Mouse (Mus musculus) T-helper 2 cell (primary cell): Measurements from ENCODE around the gene Kcnq5.
"Not testable (repeated sequence)": the region's sequence is repeated elsewhere in the genome, so short reads cannot be mapped to it uniquely, and the experiment has no call there.

ENCODE experiments used
- in situ Hi-C: fragments of 300-600 bp; cut with MboI, MseI; formaldehyde crosslinking; loops from one replicate; pipeline ENCODE4 v1.15.1; 2025; ENCODE audit warnings: high pct_unique_total_duplicates

Gene Kcnq5

GRCm38 (mm10) chr1:21856399-21856798 is 105.3 kb downstream of the Kcnq5 start:
- in situ Hi-C loops = no loop called here

- in situ Hi-C loops = no loop called here
These were observed 123.2 kb downstream of the Kcnq5 start for GRCm38 (mm10) chr1:21838534-21838933.

- in situ Hi-C loops = no loop called here
These were observed 124.4 kb downstream of the Kcnq5 start for GRCm38 (mm10) chr1:21837387-21837786.

- in situ Hi-C loops = no loop called here
These were observed 125.4 kb downstream of the Kcnq5 start for GRCm38 (mm10) chr1:21836337-21836736.

GRCm38 (mm10) chr1:21829909-21830455 is 131.8 kb downstream of the Kcnq5 start:
- in situ Hi-C loops = no loop called here

- in situ Hi-C loops = no loop called here
These were observed 141.6 kb downstream of the Kcnq5 start for GRCm38 (mm10) chr1:21820066-21820630.

- in situ Hi-C loops = no loop called here
These were observed 156.7 kb downstream of the Kcnq5 start for GRCm38 (mm10) chr1:21805064-21805463.

GRCm38 (mm10) chr1:21804477-21804866 is 157.3 kb downstream of the Kcnq5 start:
- in situ Hi-C loops = no loop called here

- in situ Hi-C loops = no loop called here
These were observed 157.8 kb downstream of the Kcnq5 start for GRCm38 (mm10) chr1:21803751-21804476.

GRCm38 (mm10) chr1:21780746-21781145 is 181.0 kb downstream of the Kcnq5 start:
- in situ Hi-C loops = no loop called here

GRCm38 (mm10) chr1:21777560-21777959 is 184.2 kb downstream of the Kcnq5 start:
- in situ Hi-C loops = no loop called here

GRCm38 (mm10) chr1:21773931-21774330 is 187.8 kb downstream of the Kcnq5 start:
- in situ Hi-C loops = no loop called here

- in situ Hi-C loops = no loop called here
These were observed 191.2 kb downstream of the Kcnq5 start for GRCm38 (mm10) chr1:21770494-21770893.

GRCm38 (mm10) chr1:21749297-21749696 is 212.4 kb downstream of the Kcnq5 start:
- in situ Hi-C loops = loop anchor here (25.0 kb wide), 1 partner anchor 1613 kb away; no protein-coding TSS in a partner anchor

- in situ Hi-C loops = loop anchor here (25.0 kb wide), 1 partner anchor 1633 kb away; no protein-coding TSS in a partner anchor
These were observed 232.6 kb downstream of the Kcnq5 start for GRCm38 (mm10) chr1:21729131-21729530.

- in situ Hi-C loops = not testable (repeated sequence)
These were observed 238.5 kb downstream of the Kcnq5 start for GRCm38 (mm10) chr1:21723231-21723630.

- in situ Hi-C loops = no loop called here
These were observed 240.5 kb downstream of the Kcnq5 start for GRCm38 (mm10) chr1:21721246-21721645.

- in situ Hi-C loops = no loop called here
These were observed 246.9 kb downstream of the Kcnq5 start for GRCm38 (mm10) chr1:21714816-21715215.

GRCm38 (mm10) chr1:21712711-21713110 is 249.0 kb downstream of the Kcnq5 start:
- in situ Hi-C loops = no loop called here

GRCm38 (mm10) chr1:21690458-21690857 is 271.3 kb downstream of the Kcnq5 start:
- in situ Hi-C loops = no loop called here

- in situ Hi-C loops = no loop called here
These were observed 272.8 kb downstream of the Kcnq5 start for GRCm38 (mm10) chr1:21688918-21689317.

- in situ Hi-C loops = no loop called here
These were observed 277.3 kb downstream of the Kcnq5 start for GRCm38 (mm10) chr1:21684444-21684843.

GRCm38 (mm10) chr1:21676805-21677204 is 284.9 kb downstream of the Kcnq5 start:
- in situ Hi-C loops = no loop called here
